Mouse (Mus musculus): ENCODE data around the gene Tmem237.

Gene Tmem237

GRCm38 (mm10) chr1:59119720-59120457, at the start of gene Tmem237:
TSS of gene Tmem237 (minus strand) at chr1:59120408.
- Histone ChIP-seq H3K27me3 (ENCODE audit: insufficient read depth, low read length) (no peaks in the 10 kb centered on the region), H3K4me1 (replicated peaks; ENCODE audit: low read depth, low read length) (peaks cover 11% of the 10 kb centered on the region), H3K4me3 (replicated peaks; ENCODE audit: low read length) (peak within 1 kb of the TSS; percentile 87), H3K9me3 (ENCODE audit: low read length) (no peaks in the 10 kb centered on the region), H3K36me3 (ENCODE audit: insufficient read depth, low read length) (peaks cover 19% of the 10 kb centered on the region; the same call in 1 of the 2 replicates)
- TF ChIP-seq NANOG (IDR thresholded peaks at IDR 0.05; ENCODE audit: borderline replicate concordance, low read length) (no peak), POU5F1 (IDR thresholded peaks at IDR 0.05; ENCODE audit: borderline replicate concordance, low read length) (no peak), CTCF (conservative IDR thresholded peaks at IDR 0.05; ENCODE audit: low read length) (no peak)

DNA sequence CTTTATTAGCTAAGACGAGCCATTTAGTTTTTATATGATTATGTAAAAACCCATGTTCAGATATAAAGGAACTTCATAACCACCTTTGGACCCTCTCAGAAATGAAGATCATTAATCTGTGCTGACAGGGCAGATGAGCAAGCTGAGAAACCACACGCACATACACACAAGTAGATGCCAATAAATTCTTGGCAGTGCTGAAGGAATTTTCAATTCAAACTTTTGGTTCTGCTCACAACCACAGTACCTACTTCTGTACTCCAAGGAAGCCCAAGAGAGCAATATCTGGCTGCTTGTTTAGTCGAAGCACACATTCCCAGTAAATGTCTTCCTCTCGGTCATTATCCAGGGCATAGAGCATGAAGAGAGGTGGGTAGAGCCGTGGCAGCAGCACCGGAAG, 49.4 kb upstream of the Tmem237 start:
- TF ChIP-seq CTCF (conservative IDR thresholded peaks at IDR 0.05; ENCODE audit: low read length) (no peak), POU5F1 (IDR thresholded peaks at IDR 0.05; ENCODE audit: borderline replicate concordance, low read length) (no peak), NANOG (IDR thresholded peaks at IDR 0.05; ENCODE audit: borderline replicate concordance, low read length) (no peak)
- Histone ChIP-seq H3K27me3 (ENCODE audit: insufficient read depth, low read length) (no peaks in the 10 kb centered on the region), H3K36me3 (ENCODE audit: insufficient read depth, low read length) (peaks cover 71% of the 10 kb centered on the region), H3K9me3 (ENCODE audit: low read length) (no peaks in the 10 kb centered on the region), H3K4me1 (replicated peaks; ENCODE audit: low read depth, low read length) (no peaks in the 10 kb centered on the region), H3K4me3 (replicated peaks; ENCODE audit: low read length) (no peak overlapping the region)

DNA sequence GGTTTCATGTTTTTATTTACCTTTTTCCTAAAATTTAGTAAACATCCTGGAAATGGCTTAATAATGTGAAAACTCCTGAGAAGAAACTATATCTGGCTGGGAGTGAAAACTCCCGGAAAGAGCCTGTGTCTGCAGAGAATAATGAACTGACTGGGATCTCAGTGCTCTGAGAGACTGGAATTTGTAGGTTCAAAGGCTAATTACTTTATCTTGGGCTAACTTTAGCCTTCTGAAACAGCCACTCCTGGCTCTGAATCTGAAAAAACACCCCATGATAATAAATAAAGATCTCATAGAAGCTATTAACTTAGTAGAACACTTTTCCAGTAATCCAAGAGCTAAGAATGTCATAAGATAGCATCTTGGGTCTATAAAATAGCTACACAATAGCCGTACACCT, 48.3 kb upstream of the Tmem237 start:
- H3K36me3 ChIP-seq (ENCODE audit: insufficient read depth, low read length): peaks cover 77% of the 10 kb centered on the region
- H3K9me3 ChIP-seq (ENCODE audit: low read length): no peaks in the 10 kb centered on the region
- H3K4me3 ChIP-seq (replicated peaks; ENCODE audit: low read length): no peak overlapping the region
- TF ChIP-seq POU5F1 (IDR thresholded peaks at IDR 0.05; ENCODE audit: borderline replicate concordance, low read length) (no peak), NANOG (IDR thresholded peaks at IDR 0.05; ENCODE audit: borderline replicate concordance, low read length) (no peak), CTCF (conservative IDR thresholded peaks at IDR 0.05; ENCODE audit: low read length) (no peak)
- H3K4me1 ChIP-seq (replicated peaks; ENCODE audit: low read depth, low read length): peaks cover under 1% of the 10 kb centered on the region
- H3K27me3 ChIP-seq (ENCODE audit: insufficient read depth, low read length): no peaks in the 10 kb centered on the region

DNA sequence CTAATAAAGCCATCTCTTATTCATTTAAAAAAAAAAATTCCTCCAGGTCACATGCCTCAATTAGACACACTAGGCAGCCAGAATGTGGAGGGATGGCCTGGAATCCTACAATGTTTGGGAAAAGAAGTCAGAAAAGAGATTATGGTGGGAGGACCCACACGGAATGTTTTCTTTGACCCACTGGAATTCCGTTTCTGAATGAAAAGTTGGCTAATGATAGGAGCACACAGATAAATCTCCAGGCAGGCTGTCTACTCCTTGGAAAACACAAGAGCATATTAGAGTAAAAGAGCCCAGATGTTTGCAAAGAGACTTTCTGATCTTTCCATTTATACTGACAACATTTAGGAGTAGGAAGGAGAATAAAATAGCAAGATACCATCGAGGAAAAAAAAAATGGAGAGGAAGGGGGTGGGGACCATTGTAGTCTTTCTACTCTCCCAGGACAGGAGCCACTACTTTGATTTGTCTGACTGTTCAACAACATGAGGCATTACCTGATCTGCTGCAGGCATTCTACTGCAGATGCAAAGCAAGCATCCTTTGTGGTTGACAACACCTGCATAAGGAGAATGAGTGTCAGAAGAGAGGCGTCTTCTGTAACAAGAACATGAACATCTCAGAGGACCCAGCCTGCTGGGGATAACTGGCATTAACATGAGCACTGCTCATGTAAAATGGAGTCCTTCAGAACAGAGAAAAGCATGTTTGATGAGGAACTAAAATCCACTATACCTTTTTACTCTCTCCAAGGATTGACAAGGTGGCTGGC, 47.6 kb upstream of the Tmem237 start:
- peaks cover 78% of the 10 kb centered on the region for H3K36me3 ChIP-seq (ENCODE audit: insufficient read depth, low read length)
- H3K27me3 ChIP-seq (ENCODE audit: insufficient read depth, low read length): no peaks in the 10 kb centered on the region
- no peak overlapping the region for H3K4me3 ChIP-seq (replicated peaks; ENCODE audit: low read length)
- TF ChIP-seq NANOG (IDR thresholded peaks at IDR 0.05; ENCODE audit: borderline replicate concordance, low read length): no peak
- H3K4me1 ChIP-seq (replicated peaks; ENCODE audit: low read depth, low read length): peaks cover 8% of the 10 kb centered on the region
- no peaks in the 10 kb centered on the region for H3K9me3 ChIP-seq (ENCODE audit: low read length)

- Histone ChIP-seq H3K36me3 (ENCODE audit: insufficient read depth, low read length) (peaks cover 67% of the 10 kb centered on the region), H3K9me3 (ENCODE audit: low read length) (no peaks in the 10 kb centered on the region), H3K27me3 (ENCODE audit: insufficient read depth, low read length) (no peaks in the 10 kb centered on the region), H3K4me1 (replicated peaks; ENCODE audit: low read depth, low read length) (peaks cover 12% of the 10 kb centered on the region), H3K4me3 (replicated peaks; ENCODE audit: low read length) (no peak overlapping the region)
- TF ChIP-seq CTCF (conservative IDR thresholded peaks at IDR 0.05; ENCODE audit: low read length): no peak
- TF ChIP-seq NANOG (IDR thresholded peaks at IDR 0.05; ENCODE audit: borderline replicate concordance, low read length): no peak
- TF ChIP-seq POU5F1 (IDR thresholded peaks at IDR 0.05; ENCODE audit: borderline replicate concordance, low read length): no peak
These were observed 46.2 kb upstream of the Tmem237 start for GRCm38 (mm10) chr1:59166232-59166905.

GRCm38 (mm10) chr1:59163918-59164317, 43.7 kb upstream of the Tmem237 start:
- TF ChIP-seq NANOG (IDR thresholded peaks at IDR 0.05; ENCODE audit: borderline replicate concordance, low read length) (no peak), CTCF (conservative IDR thresholded peaks at IDR 0.05; ENCODE audit: low read length) (no peak), POU5F1 (IDR thresholded peaks at IDR 0.05; ENCODE audit: borderline replicate concordance, low read length) (no peak)
- peaks cover 53% of the 10 kb centered on the region for H3K36me3 ChIP-seq (ENCODE audit: insufficient read depth, low read length)

DNA sequence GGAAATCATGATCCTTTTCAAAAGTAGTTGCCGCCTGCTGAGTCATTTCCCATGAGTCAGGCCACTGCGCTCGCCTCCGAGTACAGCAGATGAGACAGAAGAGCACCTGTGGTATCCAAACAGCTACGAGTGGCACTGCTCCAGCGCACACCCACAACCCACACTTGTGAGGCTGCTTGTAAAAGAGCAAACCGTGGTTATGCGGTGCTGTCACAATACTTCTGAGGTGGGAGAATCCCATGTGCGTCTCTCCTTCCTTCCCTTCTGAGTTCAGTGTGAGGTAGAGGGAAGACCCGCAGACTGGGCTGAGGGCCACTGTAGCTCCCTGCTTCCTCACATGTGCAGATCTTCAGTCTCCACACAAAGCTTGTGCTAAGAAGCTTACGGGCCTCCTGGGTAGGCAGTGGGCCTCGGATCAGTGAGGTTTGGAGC, 42.8 kb upstream of the Tmem237 start, which contains the start of gene Mpp4:
Mpp4 (minus strand) TSS at position 360 of the 432 bp plus-strand sequence.
- peaks cover 12% of the 10 kb centered on the region for H3K4me1 ChIP-seq (replicated peaks; ENCODE audit: low read depth, low read length)
- no peaks in the 10 kb centered on the region for H3K9me3 ChIP-seq (ENCODE audit: low read length)
- peaks cover 47% of the 10 kb centered on the region for H3K36me3 ChIP-seq (ENCODE audit: insufficient read depth, low read length)
- peak within 1 kb of the TSS; percentile 29; the same call in 1 of the 2 replicates for H3K4me3 ChIP-seq (replicated peaks; ENCODE audit: low read length)
- H3K27me3 ChIP-seq (ENCODE audit: insufficient read depth, low read length): no peaks in the 10 kb centered on the region
- TF ChIP-seq CTCF (conservative IDR thresholded peaks at IDR 0.05; ENCODE audit: low read length): no peak
- TF ChIP-seq NANOG (IDR thresholded peaks at IDR 0.05; ENCODE audit: borderline replicate concordance, low read length): no peak
- no peak for TF ChIP-seq POU5F1 (IDR thresholded peaks at IDR 0.05; ENCODE audit: borderline replicate concordance, low read length)

More at GRCm38 (mm10) chr1:59163918-59164317, 43.7 kb upstream of the Tmem237 start:
- H3K4me1 ChIP-seq (replicated peaks; ENCODE audit: low read depth, low read length): peaks cover 12% of the 10 kb centered on the region
- no peaks in the 10 kb centered on the region for H3K9me3 ChIP-seq (ENCODE audit: low read length)
- no peaks in the 10 kb centered on the region for H3K27me3 ChIP-seq (ENCODE audit: insufficient read depth, low read length)
- H3K4me3 ChIP-seq (replicated peaks; ENCODE audit: low read length): no peak overlapping the region

All from E14TG2a.4 (cell line).